Mouse (Mus musculus) ES-E14 (cell line): Measurements from ENCODE around the gene Apon. TPM values are rescaled to one million over a fixed set of nuclear protein-coding genes. Genes with fewer than 3 reads are reported as not detected.
A peak's percentile ranks its signal among the peaks of the same experiment; 100 is the strongest.

Source experiments
- DNase-seq: peaks from one replicate; pipeline ENCODE4 v3.0.0-alpha.2; 2013; ENCODE audit warnings: low read depth, low spot score
- H3K27ac ChIP-seq: 2 replicates; pipeline ENCODE4 v1.5.1; 2012; ENCODE audit warnings: low read depth, mild to moderate bottlenecking, low read length, moderate library complexity, mixed read lengths; ENCODE audit not compliant: poor library complexity, insufficient read depth, severe bottlenecking
- H3K36me3 ChIP-seq: 2 replicates; pipeline ENCODE4 v1.6.1; 2012; ENCODE audit warnings: mild to moderate bottlenecking, low read length, moderate library complexity, mixed read lengths; ENCODE audit not compliant: control insufficient read depth, poor library complexity, insufficient read depth, severe bottlenecking
- H3K4me1 ChIP-seq, 2 experiments: fragments of 150-350 bp in 1 of 2; sonication (generic) in 1 of 2; 2 replicates each; pipeline ENCODE4 v1.6.1; 2012; ENCODE audit warnings: low read length in 2 of 2, mild to moderate bottlenecking in 1 of 2, mixed read lengths in 1 of 2; ENCODE audit not compliant: control insufficient read depth in 2 of 2, insufficient read depth in 2 of 2, poor library complexity in 1 of 2
- H3K4me3 ChIP-seq, 2 experiments: fragments of 150-350 bp in 1 of 2; sonication (generic) in 1 of 2; 2 replicates each; pipeline ENCODE4 v1.5.1; 2012; ENCODE audit warnings: low read length in 2 of 2, low read depth in 1 of 2, mild to moderate bottlenecking in 1 of 2, mixed read lengths in 1 of 2; ENCODE audit not compliant: insufficient read depth in 1 of 2, poor library complexity in 1 of 2, severe bottlenecking in 1 of 2
- H3K9ac ChIP-seq: 2 replicates; pipeline ENCODE4 v1.6.1; 2012; ENCODE audit warnings: low read depth, mild to moderate bottlenecking, low read length, mixed read lengths; ENCODE audit not compliant: poor library complexity, insufficient read depth, severe bottlenecking
- H3K9me3 ChIP-seq: fragments of 150-350 bp; sonication (generic); 2 replicates; pipeline ENCODE4 v1.6.1; 2012; ENCODE audit warnings: low read depth, mild to moderate bottlenecking, low read length; ENCODE audit not compliant: control insufficient read depth, insufficient read depth
- CHD2 ChIP-seq: IDR thresholded peaks from 2 replicates; pipeline ENCODE4 v1.6.1; 2014; ENCODE audit warnings: mild to moderate bottlenecking, low read depth, low read length, inconsistent platforms
- HCFC1 ChIP-seq: IDR thresholded peaks from 2 replicates; pipeline ENCODE4 v1.6.1; 2012; ENCODE audit warnings: low read length, inconsistent platforms, borderline replicate concordance; ENCODE audit not compliant: insufficient read depth
- MAFK ChIP-seq: IDR thresholded peaks from 2 replicates; pipeline ENCODE4 v1.6.1; 2014; ENCODE audit warnings: mild to moderate bottlenecking, low read depth, low read length, inconsistent platforms; ENCODE audit not compliant: insufficient read depth
- ZC3H11A ChIP-seq: IDR thresholded peaks from 2 replicates; pipeline ENCODE4 v1.6.1; 2012; ENCODE audit warnings: low read depth, mild to moderate bottlenecking, inconsistent platforms, low read length, borderline replicate concordance
- ZNF384 ChIP-seq: IDR thresholded peaks from 2 replicates; pipeline ENCODE4 v1.6.1; 2012; ENCODE audit warnings: low read depth, low read length, inconsistent platforms
- in situ Hi-C, 2 experiments: fragments of 600-800 bp; cut with MboI; formaldehyde crosslinking; loops; one replicate each; pipeline ENCODE4 v1.15.1; 2025; ENCODE audit warnings: low sequenced_read_pairs in 2 of 2, inconsistent platforms in 1 of 2; ENCODE audit not compliant: unreplicated experiment in 2 of 2
- total RNA-seq: library from RNA; depleted of rRNA; stranded (reverse); fragments of 300-350 nt; gene quantifications from 2 replicates; pipeline ENCODE4 v1.2.3, GENCODE M21; 2012

Apon gene
- total RNA-seq, 1 experiment, result 0.31 TPM

GRCm38 (mm10) chr10:128247020-128247732 lies 6.7 kb upstream of the Apon start:
- Histone ChIP-seq H3K9ac (no peak overlapping the region), H3K4me1 (peaks cover 0 to 6% of the 10 kb centered on the region in 2 experiments; a peak in 1 of 4 replicates), H3K9me3 (no peaks in the 10 kb centered on the region), H3K27ac (peak overlapping the region; percentile 84; the same call in 1 of the 2 replicates), H3K4me3 (peak overlapping the region; percentile 10 to 21; a peak in 1 of 4 replicates), H3K36me3 (peaks cover 75% of the 10 kb centered on the region)
- no peak for TF ChIP-seq MAFK
- TF ChIP-seq ZNF384, result no peak
- no peak for TF ChIP-seq HCFC1
- no peak for TF ChIP-seq ZC3H11A
- TF ChIP-seq CHD2, result no peak
- DNase-seq, result peak; percentile 80
- in situ Hi-C loops, result no loop called here

- Histone ChIP-seq H3K27ac (no peak overlapping the region), H3K36me3 (peaks cover 59% of the 10 kb centered on the region), H3K4me1 (peaks cover 0 to 6% of the 10 kb centered on the region in 2 experiments; a peak in 1 of 4 replicates), H3K4me3 (no peak overlapping the region), H3K9ac (no peak overlapping the region), H3K9me3 (no peaks in the 10 kb centered on the region)
- no peak for TF ChIP-seq ZNF384
- TF ChIP-seq ZC3H11A, result no peak
- no peak for TF ChIP-seq MAFK
- TF ChIP-seq HCFC1, result no peak
- TF ChIP-seq CHD2, result no peak
- in situ Hi-C loops, result no loop called here
- DNase-seq, result no peak
These were observed 3.3 kb upstream of the Apon start for GRCm38 (mm10) chr10:128250565-128250964.

- in situ Hi-C loops, result no loop called here
- Histone ChIP-seq H3K27ac (no peak overlapping the region), H3K4me3 (no peak overlapping the region), H3K9me3 (no peaks in the 10 kb centered on the region), H3K4me1 (no peaks in the 10 kb centered on the region), H3K9ac (no peak overlapping the region), H3K36me3 (peaks cover 16% of the 10 kb centered on the region)
- TF ChIP-seq HCFC1 (no peak), ZNF384 (no peak), MAFK (no peak), CHD2 (no peak), ZC3H11A (no peak)
- DNase-seq, result no peak
These were observed 2.0 kb downstream of the Apon start for GRCm38 (mm10) chr10:128255925-128256324.

- Histone ChIP-seq H3K9me3 (no peaks in the 10 kb centered on the region), H3K36me3 (peaks cover 12% of the 10 kb centered on the region), H3K27ac (no peak overlapping the region), H3K4me3 (no peak overlapping the region), H3K4me1 (no peaks in the 10 kb centered on the region), H3K9ac (no peak overlapping the region)
- no peak for TF ChIP-seq CHD2
- TF ChIP-seq ZC3H11A, result no peak
- TF ChIP-seq ZNF384, result no peak
- TF ChIP-seq HCFC1, result no peak
- TF ChIP-seq MAFK, result no peak
- in situ Hi-C loops, result no loop called here
- DNase-seq, result no peak
These were observed 2.4 kb downstream of the Apon start for GRCm38 (mm10) chr10:128256328-128256727.
